Mouse (Mus musculus): ENCODE results near the gene Casp7. TPM values are rescaled to one million over a fixed set of nuclear protein-coding genes. Genes with fewer than 3 reads are reported as not detected.

Gene Casp7
- total RNA-seq, 2 experiments from 2014 or later: 2.4 to 4.9 TPM

GRCm38 (mm10) chr19:56462786-56463185 lies 65.9 kb downstream of the Casp7 start:
- TF ChIP-seq CTCF (IDR thresholded peaks at IDR 0.05): no peak
- intact Hi-C loops (cut with DNase I): no loop called here
- Histone ChIP-seq H3K27ac (no peak overlapping the region), H3K4me3 (no peak overlapping the region)
- DNase-seq: no peak

DNA sequence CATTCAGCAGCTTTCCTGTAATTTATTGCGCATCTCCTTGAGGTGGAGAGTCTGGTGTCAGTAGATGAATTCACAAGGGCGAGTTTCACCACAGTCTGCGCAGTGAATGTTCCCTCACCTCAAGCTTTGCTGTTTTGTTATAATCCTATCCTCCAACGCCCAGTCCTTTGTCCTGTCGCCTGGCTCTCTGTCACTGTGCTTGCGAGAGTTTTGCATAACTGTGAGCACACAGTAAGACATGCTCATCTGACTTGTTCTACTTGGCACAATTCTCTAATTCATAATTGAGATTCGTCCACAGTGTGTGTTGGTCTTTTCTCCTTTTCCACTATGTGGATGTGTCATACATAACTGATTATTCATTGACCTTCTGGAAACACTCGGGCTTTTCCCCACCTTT lies 69.6 kb downstream of the Casp7 start:
- intact Hi-C loops (cut with DNase I): no loop called here
- no peak overlapping the region for H3K4me3 ChIP-seq
- no peak for DNase-seq
- no peak overlapping the region for H3K27ac ChIP-seq
- no peak for TF ChIP-seq CTCF (IDR thresholded peaks at IDR 0.05)

GRCm38 (mm10) chr19:56470286-56471020 lies 73.5 kb downstream of the Casp7 start:
- DNase-seq: no peak
- Histone ChIP-seq H3K4me3 (no peak overlapping the region), H3K27ac (no peak overlapping the region)
- TF ChIP-seq CTCF (IDR thresholded peaks at IDR 0.05): no peak
- intact Hi-C loops (cut with DNase I): no loop called here

- Histone ChIP-seq H3K27ac (no peak overlapping the region), H3K4me3 (no peak overlapping the region)
- no peak for TF ChIP-seq CTCF (IDR thresholded peaks at IDR 0.05)
- no peak for DNase-seq
- intact Hi-C loops (cut with DNase I): no loop called here
Measured at GRCm38 (mm10) chr19:56471934-56472333, 75.0 kb downstream of the Casp7 start.

DNA sequence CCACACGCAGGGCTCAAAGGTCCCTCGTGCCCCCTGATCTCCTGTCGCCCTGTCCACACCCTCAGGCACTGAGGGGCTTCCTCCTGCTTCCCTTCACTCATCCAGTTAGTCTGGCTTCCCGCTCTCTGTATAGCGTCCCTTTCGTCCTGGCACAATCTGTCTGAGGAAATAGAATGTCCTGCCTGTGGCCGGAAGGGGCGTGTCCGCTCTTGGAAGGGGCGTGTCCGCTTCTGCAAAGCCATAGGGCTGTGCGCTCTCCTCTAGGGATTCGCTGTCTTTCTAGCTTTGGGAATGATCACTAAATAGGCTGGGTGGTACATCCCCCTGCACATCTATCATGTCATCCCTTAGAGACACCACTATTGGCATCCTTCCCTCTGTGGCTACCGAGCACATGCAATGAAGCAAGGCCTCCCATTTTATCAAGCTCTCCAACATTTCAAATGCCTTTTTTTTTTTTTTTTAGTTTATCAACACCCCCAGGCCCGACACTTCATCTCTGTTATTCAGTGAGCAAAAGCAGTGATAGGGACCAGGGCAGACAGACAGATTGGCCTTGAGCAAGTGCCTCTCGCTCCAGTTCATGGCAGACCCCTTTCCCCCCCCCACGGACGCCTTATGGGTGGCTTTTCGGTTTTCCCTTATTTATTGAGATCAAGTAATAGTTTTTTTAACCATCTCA lies 78.1 kb downstream of the Casp7 start:
- Histone ChIP-seq H3K4me3 (no peak overlapping the region), H3K27ac (no peak overlapping the region)
- TF ChIP-seq CTCF (IDR thresholded peaks at IDR 0.05): no peak
- intact Hi-C loops (cut with DNase I): no loop called here
- DNase-seq: no peak

DNA sequence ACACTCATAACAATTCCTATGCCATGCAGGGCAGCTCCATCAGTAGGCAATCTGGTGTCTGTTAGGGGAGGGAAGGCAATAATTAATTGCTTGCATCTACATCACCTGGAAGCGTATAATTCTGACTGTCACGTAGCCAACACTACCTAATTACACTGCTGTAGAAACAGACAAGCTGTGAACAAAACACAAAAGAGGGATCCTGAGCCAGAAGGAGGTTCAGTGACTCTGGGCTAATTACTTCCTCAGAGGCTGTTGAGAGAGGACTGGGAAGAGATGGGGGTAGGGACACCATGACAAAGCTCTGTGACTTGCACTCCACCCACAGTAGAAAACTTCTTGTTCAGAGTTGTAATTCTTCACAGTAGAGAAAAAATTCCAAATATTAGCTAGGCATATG lies 79.6 kb downstream of the Casp7 start:
- no peak for DNase-seq
- no peak overlapping the region for H3K4me3 ChIP-seq
- intact Hi-C loops (cut with DNase I): no loop called here
- H3K27ac ChIP-seq: no peak overlapping the region
- TF ChIP-seq CTCF (IDR thresholded peaks at IDR 0.05): no peak

GRCm38 (mm10) chr19:56477253-56477652 lies 80.3 kb downstream of the Casp7 start:
- intact Hi-C loops (cut with DNase I): no loop called here
- TF ChIP-seq CTCF (IDR thresholded peaks at IDR 0.05): no peak
- no peak for DNase-seq

GRCm38 (mm10) chr19:56477832-56478231 lies 80.9 kb downstream of the Casp7 start:
- no peak for TF ChIP-seq CTCF (IDR thresholded peaks at IDR 0.05)
- no peak overlapping the region for H3K4me3 ChIP-seq
- no peak for DNase-seq
- intact Hi-C loops (cut with DNase I): no loop called here
- H3K27ac ChIP-seq: no peak overlapping the region

More at GRCm38 (mm10) chr19:56477253-56477652, 80.3 kb downstream of the Casp7 start:
- H3K4me3 ChIP-seq: no peak overlapping the region
- no peak overlapping the region for H3K27ac ChIP-seq

- no peak for DNase-seq
- intact Hi-C loops (cut with DNase I): no loop called here
- H3K4me3 ChIP-seq: 0 out of 2 replicates have a peak overlapping the region, but pooled peaks have one; percentile 24
- TF ChIP-seq CTCF (IDR thresholded peaks at IDR 0.05): no peak
- no peak overlapping the region for H3K27ac ChIP-seq
Measured at GRCm38 (mm10) chr19:56484630-56485375, 87.9 kb downstream of the Casp7 start.

GRCm38 (mm10) chr19:56485376-56486271 lies 88.7 kb downstream of the Casp7 start:
- peak; percentile 23 for DNase-seq
- intact Hi-C loops (cut with DNase I): no loop called here
- Histone ChIP-seq H3K4me3 (peak overlapping the region; percentile 24; the same call in 1 of the 2 replicates), H3K27ac (no peak overlapping the region; the same call in 1 of the 2 replicates)
- TF ChIP-seq CTCF (IDR thresholded peaks at IDR 0.05): no peak

GRCm38 (mm10) chr19:56486926-56487325 lies 90.0 kb downstream of the Casp7 start:
- no peak for DNase-seq
- TF ChIP-seq CTCF (IDR thresholded peaks at IDR 0.05): no peak
- intact Hi-C loops (cut with DNase I): no loop called here
- Histone ChIP-seq H3K27ac (no peak overlapping the region), H3K4me3 (no peak overlapping the region)

DNA sequence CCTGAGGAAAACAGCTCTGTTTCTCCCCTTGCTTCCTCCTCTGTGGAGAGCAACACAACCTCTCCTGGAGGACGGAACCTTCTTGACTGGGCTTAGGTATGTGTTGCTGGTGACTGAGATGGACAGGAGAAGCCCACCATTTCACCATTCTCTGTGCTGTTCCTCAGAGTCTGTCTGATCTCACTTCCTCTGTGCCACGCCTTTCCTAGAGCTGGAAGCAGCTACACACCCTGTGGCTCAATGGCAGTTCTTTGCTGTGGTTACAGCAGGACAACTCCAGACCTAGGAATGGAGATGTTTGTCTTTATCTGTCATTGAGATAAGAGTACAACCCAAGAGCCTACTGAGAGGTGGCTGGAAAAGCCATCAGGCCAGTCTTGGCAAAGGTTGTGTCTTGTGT lies 90.4 kb downstream of the Casp7 start:
- intact Hi-C loops (cut with DNase I): no loop called here
- no peak for DNase-seq
- Histone ChIP-seq H3K4me3 (no peak overlapping the region), H3K27ac (no peak overlapping the region)
- TF ChIP-seq CTCF (IDR thresholded peaks at IDR 0.05): no peak

Data from gastrocnemius, adult 2 months (tissue).